Mouse (Mus musculus): ENCODE data around the gene Tex44.
A peak's percentile ranks its signal among the peaks of the same experiment; 100 is the strongest.

The Tex44 gene

GRCm38 (mm10) chr1:86447596-86448171 lies 21.6 kb downstream of the Tex44 start:
- DNase-seq (ENCODE audit: low spot score) = no peak

GRCm38 (mm10) chr1:86448272-86448671 lies 22.1 kb downstream of the Tex44 start:
- DNase-seq (ENCODE audit: low spot score) = no peak

- DNase-seq (ENCODE audit: low spot score) = no peak
These were observed 23.8 kb downstream of the Tex44 start for GRCm38 (mm10) chr1:86449966-86450365.

- DNase-seq (ENCODE audit: low spot score) = no peak
These were observed 26.6 kb downstream of the Tex44 start for GRCm38 (mm10) chr1:86452713-86453112.

GRCm38 (mm10) chr1:86456892-86457581 lies 30.9 kb downstream of the Tex44 start:
- no peak for DNase-seq (ENCODE audit: low spot score)

GRCm38 (mm10) chr1:86459371-86459770 lies 33.2 kb downstream of the Tex44 start:
- DNase-seq (ENCODE audit: low spot score) = no peak

GRCm38 (mm10) chr1:86464223-86464874 lies 38.2 kb downstream of the Tex44 start:
- DNase-seq (ENCODE audit: low spot score) = no peak

- no peak for DNase-seq (ENCODE audit: low spot score)
These were observed 38.7 kb downstream of the Tex44 start for GRCm38 (mm10) chr1:86464875-86465224.

GRCm38 (mm10) chr1:86467416-86467815 lies 41.3 kb downstream of the Tex44 start:
- DNase-seq (ENCODE audit: low spot score) = no peak

- DNase-seq (ENCODE audit: low spot score) = no peak
These were observed 43.7 kb downstream of the Tex44 start for GRCm38 (mm10) chr1:86469876-86470275.

GRCm38 (mm10) chr1:86470519-86471181 lies 44.5 kb downstream of the Tex44 start:
- no peak for DNase-seq (ENCODE audit: low spot score)

- DNase-seq (ENCODE audit: low spot score) = peak; percentile 27
These were observed 45.4 kb downstream of the Tex44 start for GRCm38 (mm10) chr1:86471504-86471961.

GRCm38 (mm10) chr1:86472197-86472952 lies 46.2 kb downstream of the Tex44 start:
- no peak for DNase-seq (ENCODE audit: low spot score)

GRCm38 (mm10) chr1:86473109-86473760 lies 47.1 kb downstream of the Tex44 start:
- no peak for DNase-seq (ENCODE audit: low spot score)

All from T-cell, adult 2 months (primary cell).